Mouse (Mus musculus) thymus, adult 2 months (tissue): ENCODE measurements at regions not wholly inside any gene's neighbourhood (a gene's known extent, or its start where the extent isn't known, plus 50 kb on each side); places are given as distances from the start of the nearest gene placed in this dataset.

ENCODE experiments used
- DNase-seq: peaks from one replicate; pipeline ENCODE4 v3.0.0; 2021
- H3K27ac ChIP-seq: fragments of 200-500 bp; 2 replicates; pipeline ENCODE4 v1.5.1; 2012; ENCODE audit warnings: low read length, control low read depth; ENCODE audit not compliant: control insufficient read depth, insufficient read depth
- H3K27me3 ChIP-seq: fragments of 200-500 bp; 2 replicates; pipeline ENCODE4 v1.6.1; 2012; ENCODE audit warnings: mild to moderate bottlenecking, low read length, moderate library complexity, mixed read lengths; ENCODE audit not compliant: control insufficient read depth, insufficient read depth
- H3K36me3 ChIP-seq: fragments of 200-500 bp; 2 replicates; pipeline ENCODE4 v1.6.1; 2012; ENCODE audit warnings: mild to moderate bottlenecking, low read length, moderate library complexity; ENCODE audit not compliant: control insufficient read depth, insufficient read depth
- H3K4me1 ChIP-seq: fragments of 200-500 bp; replicated peaks from 2 replicates; pipeline ENCODE4 v1.6.1; 2012; ENCODE audit warnings: low read length; ENCODE audit not compliant: control insufficient read depth, insufficient read depth
- H3K4me3 ChIP-seq: fragments of 200-500 bp; 2 replicates; pipeline ENCODE4 v1.5.1; 2012; ENCODE audit warnings: mild to moderate bottlenecking, low read length, control low read depth, moderate library complexity; ENCODE audit not compliant: control insufficient read depth, insufficient read depth
- CTCF ChIP-seq: fragments of 200-500 bp; IDR thresholded peaks from 2 replicates; pipeline ENCODE4 v1.5.1; 2012; ENCODE audit warnings: mild to moderate bottlenecking, control low read depth, low read length, moderate library complexity, borderline replicate concordance; ENCODE audit not compliant: control insufficient read depth, poor library complexity, insufficient read depth; ENCODE audit errors: extremely low read depth
- POLR2A ChIP-seq: fragments of 200-500 bp; IDR thresholded peaks from 2 replicates; pipeline ENCODE4 v1.6.1; 2012; ENCODE audit warnings: mild to moderate bottlenecking, low read length, control low read depth, moderate library complexity; ENCODE audit not compliant: control insufficient read depth, poor library complexity, insufficient read depth; ENCODE audit errors: extremely low read depth
- WGBS: fragments of 180-500 bp; shearing (Covaris S2); methylation state at CpG from one replicate; pipeline ENCODE4 v1.1.7; 2018; 5-methylcytosine and 5-hydroxymethylcytosine counted together

DNA sequence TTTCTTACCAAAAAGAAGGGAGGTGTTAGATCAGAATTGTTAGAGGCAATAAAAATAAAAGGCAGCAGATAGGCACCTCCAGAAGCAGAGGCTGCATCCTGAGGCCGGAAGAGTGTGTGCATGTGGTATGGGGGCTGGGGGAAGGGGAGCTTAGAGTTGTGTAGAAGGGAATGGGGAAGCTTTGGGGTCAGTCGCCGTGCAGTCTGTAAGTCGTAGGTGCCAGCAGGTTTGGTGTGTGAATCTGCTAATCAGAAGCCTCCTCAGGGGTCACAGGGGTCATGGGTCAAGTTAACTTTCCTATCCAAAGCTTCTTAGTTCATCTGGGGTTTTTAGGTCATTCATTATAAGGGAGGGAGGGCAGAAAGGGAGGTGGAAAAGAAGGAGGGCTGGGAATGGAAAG lies 82.4 kb upstream of the Barx2 start:
- WGBS: 10% methylated on average over 4 of the region's 4 CpGs
- H3K36me3 ChIP-seq: no peaks in the 10 kb centered on the region
- H3K27ac ChIP-seq: no peak overlapping the region
- TF ChIP-seq POLR2A (no peak), CTCF (no peak)
- no peak overlapping the region for H3K4me3 ChIP-seq
- H3K27me3 ChIP-seq: no peaks in the 10 kb centered on the region; the same call in 1 of the 2 replicates
- peaks cover 6% of the 10 kb centered on the region; the same call in 1 of the 2 replicates for H3K4me1 ChIP-seq
- DNase-seq: no peak

DNA sequence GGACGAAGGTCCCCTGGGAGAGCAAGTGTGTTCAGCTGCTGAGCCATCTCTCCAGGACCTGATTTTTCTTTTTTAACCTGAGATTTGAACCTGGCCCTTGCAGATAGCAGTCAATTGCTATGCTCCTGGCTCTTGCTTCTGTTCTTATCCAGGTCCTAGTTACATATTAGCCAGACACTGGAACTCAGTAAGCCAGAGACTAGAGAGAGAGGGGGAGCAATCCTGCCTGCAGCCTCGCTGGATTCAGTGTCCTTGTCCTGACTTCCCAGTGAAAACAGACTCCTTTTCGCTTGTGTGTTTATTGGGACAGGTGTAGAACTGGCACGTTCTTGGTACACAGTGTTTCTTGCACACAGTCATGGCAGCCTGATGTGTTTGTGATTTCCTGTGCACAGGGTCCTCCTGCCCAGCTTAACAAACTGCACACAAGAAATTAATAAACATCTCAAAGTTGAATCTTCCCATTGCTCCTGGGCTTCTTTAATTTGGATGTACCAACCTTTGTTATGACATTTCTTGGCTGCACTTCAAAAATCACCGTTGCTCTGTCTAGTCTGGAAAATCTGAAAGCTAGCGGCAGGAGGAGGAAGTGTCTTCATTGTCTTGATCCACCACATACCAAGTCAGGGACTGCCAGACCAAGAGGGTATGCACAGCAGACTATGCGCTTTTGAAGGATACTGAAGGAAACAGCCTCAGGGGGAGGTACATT lies 83.4 kb upstream of the Barx2 start:
- TF ChIP-seq POLR2A: no peak
- 64% methylated on average over 7 of the region's 7 CpGs for WGBS

DNA sequence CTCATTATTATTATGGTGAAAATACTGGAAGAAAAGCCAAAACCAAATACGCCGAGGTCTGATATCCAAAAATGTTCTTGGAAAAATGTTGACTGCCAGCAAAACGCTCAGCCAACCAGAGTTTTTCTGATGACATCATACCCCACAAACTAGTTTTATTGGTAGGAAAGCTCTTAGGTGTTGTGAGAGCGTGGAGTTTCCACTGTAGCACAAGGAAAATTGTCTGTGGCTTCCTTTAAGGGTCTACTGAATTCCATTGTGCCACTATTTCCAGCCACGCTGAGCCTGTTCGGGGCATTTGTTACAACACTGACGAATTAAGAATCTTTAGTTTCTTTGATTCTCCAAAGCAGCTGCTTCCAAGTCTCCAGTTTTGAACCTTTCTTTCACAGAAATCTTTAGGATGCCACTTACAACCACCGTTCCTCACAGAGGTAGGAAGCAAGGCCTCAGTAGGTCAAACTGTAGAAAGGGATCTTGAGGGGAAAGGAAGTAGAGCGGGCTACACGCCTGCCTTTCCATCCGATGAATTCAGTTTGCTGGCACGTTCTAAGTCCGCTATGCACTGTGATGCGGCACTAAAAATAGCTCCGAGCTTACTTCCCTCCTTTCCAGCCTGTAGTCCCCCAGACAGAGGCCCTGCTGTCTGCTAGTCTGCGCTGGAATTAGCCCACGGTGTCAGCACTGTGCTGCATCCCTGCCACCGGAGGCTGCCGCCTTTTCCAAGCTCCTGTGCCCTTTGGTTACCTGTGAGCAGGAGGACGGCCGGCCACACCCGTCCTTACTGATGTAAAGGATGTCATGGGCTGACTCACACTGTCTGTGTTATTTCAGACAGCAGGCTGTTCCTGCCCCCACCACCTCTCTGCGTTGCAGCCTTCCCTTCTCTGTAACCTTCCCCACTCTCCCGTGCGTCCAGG lies 84.2 kb upstream of the Barx2 start:
- Histone ChIP-seq H3K27me3 (no peaks in the 10 kb centered on the region; the same call in 1 of the 2 replicates), H3K36me3 (no peaks in the 10 kb centered on the region), H3K27ac (no peak overlapping the region), H3K4me3 (no peak overlapping the region), H3K4me1 (peaks cover 6% of the 10 kb centered on the region; the same call in 1 of the 2 replicates)
- 30% methylated on average over 25 of the region's 25 CpGs for WGBS
- no peak for DNase-seq
- TF ChIP-seq CTCF: no peak
- TF ChIP-seq POLR2A: no peak

More for the DNA sequence above, 83.4 kb upstream of the Barx2 start:
- Histone ChIP-seq H3K27me3 (no peaks in the 10 kb centered on the region; the same call in 1 of the 2 replicates), H3K27ac (no peak overlapping the region), H3K4me3 (no peak overlapping the region), H3K36me3 (no peaks in the 10 kb centered on the region), H3K4me1 (peaks cover 6% of the 10 kb centered on the region; the same call in 1 of the 2 replicates)
- no peak for DNase-seq

DNA sequence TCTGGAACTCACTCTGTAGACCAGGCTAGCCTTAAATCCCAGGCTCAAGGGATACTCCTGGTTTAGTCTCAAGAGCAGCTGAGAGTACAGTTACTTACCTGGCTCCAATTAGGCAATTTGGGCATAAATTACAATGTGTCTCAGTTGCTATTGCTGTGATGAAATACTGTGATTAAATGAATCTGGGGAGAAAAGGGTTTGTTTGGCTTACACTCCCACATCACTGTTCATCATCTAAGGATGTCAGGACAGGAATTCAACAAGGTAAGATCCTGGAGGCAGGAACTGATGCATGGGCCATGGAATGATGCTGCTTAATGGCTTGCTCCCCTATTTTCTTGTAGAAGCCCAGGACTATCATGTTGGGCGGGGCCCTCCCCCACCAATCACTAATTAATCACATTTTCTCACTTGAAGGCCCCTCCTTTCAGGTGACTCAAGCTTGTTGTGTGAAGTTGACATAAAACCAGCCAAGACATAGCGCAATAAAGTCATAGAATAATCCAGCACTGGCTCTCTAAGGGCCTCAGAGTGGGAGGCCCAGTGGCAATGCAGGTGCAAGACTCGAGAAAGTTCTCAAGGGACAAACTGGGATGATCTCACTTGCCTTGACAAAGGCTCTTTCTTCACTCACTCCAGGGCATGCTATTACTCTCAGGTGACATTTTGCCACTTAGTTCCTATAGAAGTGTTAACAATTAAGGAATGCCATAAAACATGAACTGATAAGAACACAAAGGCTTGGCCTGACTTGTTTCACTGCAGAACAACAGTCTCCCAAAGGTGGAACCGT lies 85.4 kb upstream of the Barx2 start:
- Histone ChIP-seq H3K27me3 (no peaks in the 10 kb centered on the region; the same call in 1 of the 2 replicates), H3K4me3 (no peak overlapping the region), H3K36me3 (no peaks in the 10 kb centered on the region), H3K4me1 (peaks cover 6% of the 10 kb centered on the region; the same call in 1 of the 2 replicates), H3K27ac (no peak overlapping the region)
- no peak for TF ChIP-seq POLR2A
- TF ChIP-seq CTCF: no peak
- WGBS: 92% methylated on average over 4 of the region's 4 CpGs
- no peak for DNase-seq

DNA sequence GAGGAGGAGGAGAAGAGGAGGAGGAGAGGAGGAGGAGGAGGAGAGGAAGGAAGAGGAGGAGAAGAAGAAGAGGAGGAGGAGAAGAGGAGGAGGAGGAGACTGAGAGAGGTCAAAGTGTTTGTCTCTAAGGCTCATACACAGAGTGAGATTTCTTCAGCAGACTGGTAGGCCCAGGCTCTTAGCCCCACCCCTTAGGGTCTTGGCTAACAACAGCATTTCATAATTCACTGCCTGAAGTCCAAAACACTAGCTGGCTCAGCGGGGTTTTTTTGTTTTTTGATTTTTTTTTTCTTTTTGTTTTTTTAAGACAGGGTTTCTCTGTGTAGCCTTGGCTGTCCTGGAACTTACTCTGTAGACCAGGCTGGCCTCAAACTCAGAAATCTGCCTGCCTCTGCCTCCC lies 86.5 kb upstream of the Barx2 start:
- Histone ChIP-seq H3K36me3 (no peaks in the 10 kb centered on the region), H3K27ac (no peak overlapping the region), H3K27me3 (no peaks in the 10 kb centered on the region; the same call in 1 of the 2 replicates), H3K4me1 (peaks cover 6% of the 10 kb centered on the region; the same call in 1 of the 2 replicates), H3K4me3 (no peak overlapping the region)
- 67% methylated on average over 1 of the region's 1 CpGs for WGBS
- no peak for DNase-seq
- no peak for TF ChIP-seq CTCF
- no peak for TF ChIP-seq POLR2A

DNA sequence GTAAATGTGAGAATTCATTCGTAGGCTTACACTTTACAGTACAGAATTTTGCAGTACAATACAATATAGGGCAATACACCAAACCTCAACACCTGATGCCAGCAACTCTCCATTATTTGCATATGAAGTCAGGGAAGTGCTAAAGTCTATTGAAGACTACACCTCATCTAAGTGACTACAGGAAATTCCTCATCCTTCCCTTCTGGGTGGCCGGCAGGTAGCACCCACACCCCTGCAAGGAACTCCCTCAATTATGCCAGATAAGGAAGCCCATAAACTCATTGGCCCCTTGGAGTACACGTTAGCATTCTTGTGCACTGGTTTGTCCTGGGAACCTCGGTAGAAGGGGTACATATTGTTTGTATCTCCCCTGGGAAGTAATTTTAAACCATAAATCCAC lies 89.7 kb upstream of the Barx2 start:
- H3K27ac ChIP-seq: no peak overlapping the region
- no peak overlapping the region for H3K4me3 ChIP-seq
- no peaks in the 10 kb centered on the region for H3K36me3 ChIP-seq
- H3K4me1 ChIP-seq: no peaks in the 10 kb centered on the region
- TF ChIP-seq CTCF: no peak
- TF ChIP-seq POLR2A: no peak
- WGBS: 93% methylated on average over 4 of the region's 4 CpGs
- no peaks in the 10 kb centered on the region; the same call in 1 of the 2 replicates for H3K27me3 ChIP-seq
- DNase-seq: no peak
